Mouse (Mus musculus): ENCODE measurements around the gene Itgb2. TPM values are rescaled to one million over a fixed set of nuclear protein-coding genes. Genes with fewer than 3 reads are reported as not detected.
A peak's percentile ranks its signal among the peaks of the same experiment; 100 is the strongest.

Itgb2 gene
- polyA plus RNA-seq, 1 experiment from 2014 or later = 8.7 TPM

DNA sequence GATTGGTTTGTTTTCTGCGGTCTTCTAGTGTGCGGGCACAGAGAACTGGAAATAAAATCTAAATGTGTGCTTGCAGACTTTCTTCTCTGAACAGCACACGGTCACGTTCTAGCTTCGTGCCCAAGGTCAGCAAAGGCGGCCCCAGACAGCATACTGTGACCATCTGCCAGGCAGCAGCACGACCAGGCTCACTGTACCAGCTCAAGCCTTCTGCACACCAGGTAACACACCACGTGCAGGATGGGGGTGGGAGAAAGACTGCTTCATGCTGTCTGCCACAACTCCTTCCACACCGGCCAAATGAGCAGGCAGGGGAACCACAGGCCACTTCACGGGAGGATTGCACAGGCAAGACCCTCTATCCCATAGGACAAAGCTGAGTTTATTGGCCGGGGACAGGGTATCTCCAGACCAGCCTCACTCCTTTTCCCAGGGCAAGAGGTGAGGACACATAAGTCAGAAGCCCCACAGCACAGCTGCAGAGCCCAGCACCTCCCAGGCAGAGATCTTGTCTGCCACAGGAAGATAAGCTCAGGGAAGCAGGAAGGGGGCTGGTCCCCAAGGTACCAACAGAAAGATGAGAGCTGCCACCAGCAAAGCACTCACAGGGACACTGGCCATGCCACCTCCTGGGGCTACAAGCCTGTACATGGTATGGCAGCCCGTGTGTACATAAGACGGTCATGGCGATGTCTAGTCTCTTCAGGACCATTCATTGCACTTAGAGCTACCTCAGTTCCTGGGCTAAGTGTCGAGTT, 19.6 kb upstream of the Itgb2 start:
- Histone ChIP-seq H3K9me3 (replicated peaks; ENCODE audit: control insufficient read depth, low read length) (no peaks in the 10 kb centered on the region), H3K4me2 (ENCODE audit: low read depth, low read length) (no peak overlapping the region), H3K9ac (ENCODE audit: low read length) (no peak overlapping the region), H3K4me3 (ENCODE audit: low read length) (no peak overlapping the region), H3K36me3 (ENCODE audit: control insufficient read depth, insufficient read depth) (peaks cover 23% of the 10 kb centered on the region), H3K27ac (ENCODE audit: low read length) (no peak overlapping the region), H3K4me1 (ENCODE audit: control insufficient read depth, insufficient read depth, low read length) (peaks cover 11% of the 10 kb centered on the region), H3K27me3 (ENCODE audit: control insufficient read depth, insufficient read depth, low read length) (no peaks in the 10 kb centered on the region)
- ATAC-seq (replicated peaks; ENCODE audit: extremely low read depth, insufficient read depth, low FRiP score) = no peak
- 80% methylated on average over 15 of the region's 15 CpGs for WGBS

DNA sequence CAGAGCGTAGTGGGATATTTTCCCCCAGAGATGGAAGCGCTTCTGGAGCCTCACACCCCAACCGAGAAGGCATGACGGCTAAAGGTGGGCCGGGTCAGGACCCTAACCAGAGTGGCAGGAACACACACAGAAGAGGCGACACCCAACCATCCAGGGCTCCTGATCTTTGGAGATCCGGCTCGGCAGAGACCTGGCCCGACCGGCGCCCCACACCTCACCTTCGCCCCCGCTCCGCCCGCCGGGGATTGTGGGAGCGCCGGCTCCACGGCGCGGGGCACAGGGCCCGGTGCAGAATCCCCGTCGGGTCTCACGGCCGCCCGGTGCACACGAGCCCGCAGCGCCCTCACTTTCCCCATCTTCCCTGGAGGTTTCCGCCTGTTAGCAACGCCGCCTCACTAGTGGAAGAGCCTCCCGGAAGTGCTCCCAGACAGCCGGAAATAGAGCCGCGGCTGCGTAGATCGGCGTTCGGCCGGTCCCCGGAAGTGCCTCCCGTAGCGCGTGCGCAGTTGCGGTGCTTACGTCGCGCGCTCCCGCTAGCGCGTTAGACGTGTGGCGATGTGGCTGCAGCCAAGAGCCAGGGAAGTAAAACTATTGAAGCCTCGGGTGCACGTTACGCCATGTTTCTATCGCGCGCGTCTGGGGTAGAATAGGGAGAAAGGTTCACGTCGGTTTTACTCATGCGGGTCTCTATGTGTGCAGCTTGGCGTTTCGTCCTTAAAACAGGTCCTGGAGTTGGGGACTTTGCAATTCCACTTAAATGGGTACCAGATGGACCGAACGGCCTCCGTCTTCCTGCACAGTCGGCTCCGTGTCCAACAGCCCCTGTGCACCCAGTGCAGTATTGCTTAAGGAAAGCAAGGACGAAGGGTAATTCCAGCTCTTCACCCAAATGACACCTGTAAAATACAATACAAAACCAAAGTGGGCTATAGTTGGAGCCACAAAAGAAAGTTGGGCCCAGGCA, 14.4 kb upstream of the Itgb2 start, which contains the start of gene Fam207a:
Gene Fam207a, minus strand, starts transcription at position 401 of the 964 bp plus-strand sequence.
- H3K9ac ChIP-seq (ENCODE audit: low read length) = peak within 1 kb of the TSS; percentile 96
- no peaks in the 10 kb centered on the region for H3K27me3 ChIP-seq (ENCODE audit: control insufficient read depth, insufficient read depth, low read length)
- H3K9me3 ChIP-seq (replicated peaks; ENCODE audit: control insufficient read depth, low read length) = no peaks in the 10 kb centered on the region
- peak within 1 kb of the TSS; percentile 81 for H3K27ac ChIP-seq (ENCODE audit: low read length)
- peak; percentile 88 for ATAC-seq (replicated peaks; ENCODE audit: extremely low read depth, insufficient read depth, low FRiP score)
- H3K4me3 ChIP-seq (ENCODE audit: low read length) = peak within 1 kb of the TSS; percentile 81
- peaks cover 16% of the 10 kb centered on the region for H3K4me1 ChIP-seq (ENCODE audit: control insufficient read depth, insufficient read depth, low read length)
- H3K4me2 ChIP-seq (ENCODE audit: low read depth, low read length) = peak within 1 kb of the TSS; percentile 91
- H3K36me3 ChIP-seq (ENCODE audit: control insufficient read depth, insufficient read depth) = peaks cover 18% of the 10 kb centered on the region
- 1% methylated on average over 75 of the region's 75 CpGs for WGBS

DNA sequence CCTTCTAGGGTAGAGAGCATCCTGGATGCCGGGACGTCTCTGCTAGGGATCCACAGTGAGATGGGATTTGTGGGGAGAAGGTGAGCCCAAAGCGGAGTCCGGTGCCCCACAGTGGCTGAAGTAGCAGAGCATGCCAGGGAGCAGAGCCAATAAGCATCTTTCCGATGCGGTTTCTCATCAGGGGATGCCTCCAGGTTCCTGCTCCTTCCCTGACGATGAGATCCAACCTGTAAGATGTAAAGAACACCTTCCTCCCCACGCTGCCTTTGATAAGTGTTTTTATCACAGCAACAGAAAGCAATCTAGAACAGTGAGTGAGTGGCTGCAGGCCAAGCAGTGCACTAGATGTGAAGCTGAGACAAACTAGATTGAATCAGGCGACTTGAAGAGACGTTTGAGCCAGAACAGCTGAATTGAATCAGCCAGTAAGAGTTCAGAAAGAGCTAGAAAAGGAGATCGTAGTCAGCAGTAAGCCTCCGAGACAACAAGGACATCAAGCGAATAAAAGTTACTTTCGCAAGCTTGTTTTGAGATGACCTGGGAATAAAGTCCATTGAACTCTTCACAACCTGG, 13.6 kb upstream of the Itgb2 start:
- Histone ChIP-seq H3K4me2 (ENCODE audit: low read depth, low read length) (peak overlapping the region; percentile 91), H3K9me3 (replicated peaks; ENCODE audit: control insufficient read depth, low read length) (no peaks in the 10 kb centered on the region), H3K4me3 (ENCODE audit: low read length) (peak overlapping the region; percentile 81), H3K27ac (ENCODE audit: low read length) (peak overlapping the region; percentile 81), H3K27me3 (ENCODE audit: control insufficient read depth, insufficient read depth, low read length) (no peaks in the 10 kb centered on the region), H3K36me3 (ENCODE audit: control insufficient read depth, insufficient read depth) (peaks cover 16% of the 10 kb centered on the region), H3K9ac (ENCODE audit: low read length) (peak overlapping the region; percentile 96), H3K4me1 (ENCODE audit: control insufficient read depth, insufficient read depth, low read length) (peaks cover 16% of the 10 kb centered on the region)
- no peak for ATAC-seq (replicated peaks; ENCODE audit: extremely low read depth, insufficient read depth, low FRiP score)
- 41% methylated on average over 14 of the region's 14 CpGs for WGBS

DNA sequence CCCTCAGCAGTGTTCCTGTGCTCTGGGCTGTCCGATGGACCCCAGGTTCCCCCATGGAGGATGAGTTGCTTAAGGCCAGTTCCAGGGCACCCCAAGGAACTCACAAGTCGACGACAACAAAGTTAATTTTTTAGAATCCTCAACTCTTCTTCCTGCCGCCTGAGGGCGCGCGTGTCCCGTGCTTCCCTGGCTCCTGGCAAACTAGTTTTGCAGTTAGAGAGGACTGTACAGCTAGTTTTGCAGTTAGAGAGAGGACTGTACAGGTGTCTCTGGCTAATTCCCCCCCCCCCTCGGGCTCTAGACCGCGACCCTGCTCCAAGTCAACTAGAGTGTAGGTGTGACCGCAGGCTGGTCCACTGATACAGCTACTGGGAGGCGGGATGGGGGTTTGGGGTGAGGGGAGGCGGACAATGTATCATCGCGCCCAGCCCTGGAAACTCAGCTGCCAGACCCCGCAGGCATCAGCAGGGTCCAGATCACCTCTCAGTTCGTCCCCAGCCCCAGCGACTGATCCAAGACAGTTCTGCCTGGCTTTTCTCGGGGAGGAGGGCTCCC, 12.9 kb upstream of the Itgb2 start:
- H3K9me3 ChIP-seq (replicated peaks; ENCODE audit: control insufficient read depth, low read length) = no peaks in the 10 kb centered on the region
- no peak overlapping the region for H3K27ac ChIP-seq (ENCODE audit: low read length)
- H3K9ac ChIP-seq (ENCODE audit: low read length) = peak overlapping the region; percentile 96; the same call in 1 of the 2 replicates
- no peak overlapping the region for H3K4me3 ChIP-seq (ENCODE audit: low read length)
- peaks cover 11% of the 10 kb centered on the region for H3K36me3 ChIP-seq (ENCODE audit: control insufficient read depth, insufficient read depth)
- peaks cover 16% of the 10 kb centered on the region for H3K4me1 ChIP-seq (ENCODE audit: control insufficient read depth, insufficient read depth, low read length)
- 22% methylated on average over 20 of the region's 20 CpGs for WGBS
- no peak; the same call in 1 of the 2 replicates for ATAC-seq (replicated peaks; ENCODE audit: extremely low read depth, insufficient read depth, low FRiP score)
- peak overlapping the region; percentile 91; the same call in 1 of the 2 replicates for H3K4me2 ChIP-seq (ENCODE audit: low read depth, low read length)
- no peaks in the 10 kb centered on the region for H3K27me3 ChIP-seq (ENCODE audit: control insufficient read depth, insufficient read depth, low read length)

DNA sequence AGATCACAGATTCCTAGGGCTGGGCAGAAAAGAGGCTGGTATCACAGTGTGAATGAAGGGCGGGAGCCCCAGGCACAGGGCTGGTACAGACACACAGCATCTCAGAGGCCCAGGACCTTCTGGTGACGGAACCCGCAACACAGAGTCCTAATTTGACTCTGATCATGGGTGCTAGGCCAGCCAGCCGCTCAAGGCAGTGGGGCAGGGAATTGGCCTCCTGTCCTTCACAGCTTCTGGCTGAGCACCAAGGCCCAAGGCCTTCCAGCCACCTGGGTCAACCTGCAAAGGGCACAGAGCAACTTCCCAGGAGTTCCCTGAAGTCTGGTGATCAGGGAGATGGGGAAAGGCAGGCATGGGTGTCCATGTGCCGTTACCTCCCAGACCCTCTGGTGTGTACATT, 12.3 kb upstream of the Itgb2 start:
- Histone ChIP-seq H3K36me3 (ENCODE audit: control insufficient read depth, insufficient read depth) (peaks cover 7% of the 10 kb centered on the region), H3K27me3 (ENCODE audit: control insufficient read depth, insufficient read depth, low read length) (no peaks in the 10 kb centered on the region), H3K4me2 (ENCODE audit: low read depth, low read length) (no peak overlapping the region), H3K9me3 (replicated peaks; ENCODE audit: control insufficient read depth, low read length) (no peaks in the 10 kb centered on the region), H3K27ac (ENCODE audit: low read length) (no peak overlapping the region), H3K9ac (ENCODE audit: low read length) (no peak overlapping the region), H3K4me3 (ENCODE audit: low read length) (no peak overlapping the region), H3K4me1 (ENCODE audit: control insufficient read depth, insufficient read depth, low read length) (peaks cover 16% of the 10 kb centered on the region)
- 80% methylated on average over 5 of the region's 5 CpGs for WGBS
- no peak for ATAC-seq (replicated peaks; ENCODE audit: extremely low read depth, insufficient read depth, low FRiP score)

DNA sequence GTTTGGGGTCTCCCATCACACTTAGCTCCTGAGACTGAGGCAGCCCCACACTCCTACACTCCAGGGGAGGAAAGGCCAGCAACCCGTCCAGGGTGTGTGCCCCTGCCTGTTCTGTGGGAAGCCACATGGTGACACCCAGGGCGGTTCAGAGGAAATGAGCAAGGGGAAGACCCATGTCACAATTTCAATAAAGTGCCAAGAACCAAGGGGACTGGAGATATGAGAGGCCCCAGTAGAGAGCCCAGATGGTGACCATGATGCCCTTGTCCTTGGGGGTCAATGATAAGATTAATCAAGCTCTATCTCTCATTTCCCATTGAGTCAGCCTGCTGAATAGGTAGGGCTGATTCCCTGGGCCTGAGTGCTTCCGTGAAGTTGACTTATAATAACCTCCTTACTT, 10.9 kb upstream of the Itgb2 start:
- Histone ChIP-seq H3K36me3 (ENCODE audit: control insufficient read depth, insufficient read depth) (no peaks in the 10 kb centered on the region), H3K27ac (ENCODE audit: low read length) (no peak overlapping the region), H3K4me1 (ENCODE audit: control insufficient read depth, insufficient read depth, low read length) (peaks cover 16% of the 10 kb centered on the region), H3K9ac (ENCODE audit: low read length) (no peak overlapping the region), H3K4me2 (ENCODE audit: low read depth, low read length) (no peak overlapping the region), H3K9me3 (replicated peaks; ENCODE audit: control insufficient read depth, low read length) (no peaks in the 10 kb centered on the region), H3K4me3 (ENCODE audit: low read length) (no peak overlapping the region), H3K27me3 (ENCODE audit: control insufficient read depth, insufficient read depth, low read length) (no peaks in the 10 kb centered on the region)
- WGBS = 71% methylated on average over 3 of the region's 3 CpGs
- no peak for ATAC-seq (replicated peaks; ENCODE audit: extremely low read depth, insufficient read depth, low FRiP score)

DNA sequence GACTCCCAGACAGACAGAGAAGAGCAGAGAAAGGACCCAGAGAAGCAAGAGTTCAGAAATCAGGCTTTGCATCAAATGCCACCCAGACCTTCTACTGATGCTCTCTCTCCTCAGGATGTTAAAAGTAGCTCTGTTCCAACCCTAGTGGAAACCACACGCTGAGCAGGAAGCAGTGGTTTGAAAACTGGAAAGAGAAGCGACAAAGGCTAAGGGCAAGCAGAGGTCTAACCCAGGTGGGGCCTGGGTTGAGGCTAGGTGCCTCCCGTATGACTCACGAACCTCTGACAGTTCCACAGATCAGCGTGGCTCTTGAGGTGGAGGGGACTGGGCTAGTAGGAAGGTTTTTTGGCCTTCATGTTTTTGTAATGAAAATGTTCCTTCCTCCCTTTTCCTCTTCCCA, 9.6 kb upstream of the Itgb2 start:
- Histone ChIP-seq H3K36me3 (ENCODE audit: control insufficient read depth, insufficient read depth) (no peaks in the 10 kb centered on the region), H3K9ac (ENCODE audit: low read length) (no peak overlapping the region), H3K4me1 (ENCODE audit: control insufficient read depth, insufficient read depth, low read length) (peaks cover 8% of the 10 kb centered on the region), H3K4me3 (ENCODE audit: low read length) (no peak overlapping the region), H3K9me3 (replicated peaks; ENCODE audit: control insufficient read depth, low read length) (no peaks in the 10 kb centered on the region), H3K27me3 (ENCODE audit: control insufficient read depth, insufficient read depth, low read length) (no peaks in the 10 kb centered on the region), H3K27ac (ENCODE audit: low read length) (no peak overlapping the region), H3K4me2 (ENCODE audit: low read depth, low read length) (no peak overlapping the region)
- ATAC-seq (replicated peaks; ENCODE audit: extremely low read depth, insufficient read depth, low FRiP score) = no peak
- WGBS = 77% methylated on average over 5 of the region's 5 CpGs

DNA sequence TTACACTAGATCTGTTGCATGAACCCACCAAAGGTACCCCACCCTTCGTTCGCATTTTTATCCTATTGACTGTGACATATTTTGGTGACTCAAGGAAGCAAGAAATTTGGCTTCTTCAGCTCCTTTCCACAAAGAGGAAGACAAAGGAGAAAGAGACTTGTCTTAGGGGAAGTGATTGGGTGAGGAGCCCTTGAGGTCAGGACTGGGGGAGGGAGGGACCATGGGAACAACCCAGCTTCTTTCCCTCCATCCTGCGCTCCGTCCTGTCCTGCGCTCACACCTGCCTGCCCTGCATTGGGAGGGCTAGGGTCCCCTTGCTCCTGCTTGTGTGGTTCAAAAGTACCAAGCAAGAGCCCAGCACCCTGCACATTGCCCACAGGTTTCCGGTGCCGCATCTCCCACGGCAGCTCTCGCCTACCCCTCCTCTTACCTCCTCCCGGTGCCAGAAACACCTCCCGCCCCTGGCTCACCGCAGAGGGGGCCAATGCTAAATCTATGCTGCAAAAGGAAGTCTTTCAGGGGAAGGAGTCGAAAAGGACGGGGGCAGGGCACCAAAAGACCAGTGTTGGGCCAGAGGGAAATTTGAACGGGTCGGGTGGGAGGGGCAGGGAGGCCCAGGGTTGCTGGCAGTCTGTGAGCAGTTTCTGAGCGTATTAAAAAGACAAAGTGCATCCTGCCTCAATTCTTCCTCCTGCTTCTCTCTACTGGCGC, 7.9 kb upstream of the Itgb2 start:
- Histone ChIP-seq H3K4me1 (ENCODE audit: control insufficient read depth, insufficient read depth, low read length) (no peaks in the 10 kb centered on the region; the same call in 1 of the 2 replicates), H3K9ac (ENCODE audit: low read length) (peak overlapping the region; percentile 45; the same call in 1 of the 2 replicates), H3K36me3 (ENCODE audit: control insufficient read depth, insufficient read depth) (no peaks in the 10 kb centered on the region), H3K27ac (ENCODE audit: low read length) (peak overlapping the region; percentile 29; the same call in 1 of the 2 replicates), H3K27me3 (ENCODE audit: control insufficient read depth, insufficient read depth, low read length) (no peaks in the 10 kb centered on the region), H3K9me3 (replicated peaks; ENCODE audit: control insufficient read depth, low read length) (no peaks in the 10 kb centered on the region), H3K4me3 (ENCODE audit: low read length) (peak overlapping the region; percentile 35), H3K4me2 (ENCODE audit: low read depth, low read length) (peak overlapping the region; percentile 63)
- WGBS = 17% methylated on average over 18 of the region's 18 CpGs
- ATAC-seq (replicated peaks; ENCODE audit: extremely low read depth, insufficient read depth, low FRiP score) = peak; percentile 39

Measured in heart, embryonic 16.5 days (tissue).